Mouse (Mus musculus): ENCODE results near the gene Mgat5.

DNA sequence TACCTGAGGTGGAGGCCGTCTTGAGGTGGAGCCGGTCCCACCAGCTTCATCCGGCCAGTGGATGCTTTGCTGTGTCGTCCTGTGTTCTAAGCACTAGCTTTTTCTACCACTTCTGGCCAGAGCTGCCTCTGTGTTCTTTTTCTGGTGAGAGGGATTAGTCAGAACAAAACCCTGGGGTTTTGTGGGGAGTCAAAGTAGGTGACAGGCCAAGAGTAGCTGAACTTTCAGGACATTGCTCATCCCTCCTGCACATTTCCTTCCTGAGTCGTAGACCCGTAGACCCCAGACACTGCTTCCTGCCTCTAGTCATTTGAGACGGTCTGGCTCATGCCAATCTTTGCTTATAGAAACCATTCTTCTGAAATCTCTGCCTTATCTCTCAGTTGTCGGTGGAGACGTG is 140.1 kb downstream of the Mgat5 start:
- TF ChIP-seq CTCF (IDR thresholded peaks at IDR 0.05; ENCODE audit: extremely low read depth, insufficient read length, insufficient replicate concordance, low read depth, low read length): no peak
- TF ChIP-seq POLR2A (IDR thresholded peaks at IDR 0.05; ENCODE audit: low read depth, low read length): no peak

Measured in small intestine, adult 2 months (tissue).